Mouse (Mus musculus): ENCODE results near the gene Zfp296.

Zfp296 gene

DNA sequence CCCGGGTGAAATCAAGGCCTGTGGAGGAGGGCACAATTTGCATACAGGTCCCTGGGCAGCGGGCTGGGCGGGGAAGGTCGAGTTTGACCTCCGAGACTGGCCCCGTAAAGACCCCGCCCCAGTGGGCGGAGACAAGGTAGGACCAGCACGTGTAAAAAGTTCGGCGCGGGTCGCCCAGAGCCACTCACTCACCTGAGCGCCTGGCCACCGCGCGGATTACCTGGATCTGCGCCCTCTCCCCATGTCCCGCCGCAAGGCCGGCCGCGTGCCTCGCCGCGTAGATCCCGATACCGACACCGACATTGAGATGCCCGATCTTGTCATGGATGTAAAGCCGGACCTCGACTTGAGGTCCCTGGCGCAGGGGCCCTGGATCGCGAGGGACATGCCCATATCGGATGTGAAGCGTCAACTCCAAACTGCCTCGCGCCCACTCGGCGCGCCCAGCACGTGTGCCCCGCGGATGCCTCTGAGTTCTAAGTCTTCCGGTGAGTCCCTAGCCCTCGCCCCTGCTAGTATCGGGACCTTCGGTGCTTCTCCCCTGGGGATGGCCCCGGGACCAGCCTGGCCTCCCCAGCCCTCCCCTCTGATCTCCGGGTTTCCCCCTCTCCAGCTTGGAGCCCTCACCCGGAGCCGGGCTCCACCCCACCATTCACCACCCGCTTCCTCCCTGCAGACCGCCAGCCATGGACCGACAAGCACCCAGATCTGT lies at the start of gene Zfp296, which contains the start of gene Gemin7:
Gene Zfp296, plus strand, starts transcription at position 147 of the 712 bp plus-strand sequence.
Gene Gemin7, minus strand, starts transcription at position 455 of the 712 bp plus-strand sequence.
- DNase-seq (ENCODE audit: low spot score in 2 of 2) = no peak

DNA sequence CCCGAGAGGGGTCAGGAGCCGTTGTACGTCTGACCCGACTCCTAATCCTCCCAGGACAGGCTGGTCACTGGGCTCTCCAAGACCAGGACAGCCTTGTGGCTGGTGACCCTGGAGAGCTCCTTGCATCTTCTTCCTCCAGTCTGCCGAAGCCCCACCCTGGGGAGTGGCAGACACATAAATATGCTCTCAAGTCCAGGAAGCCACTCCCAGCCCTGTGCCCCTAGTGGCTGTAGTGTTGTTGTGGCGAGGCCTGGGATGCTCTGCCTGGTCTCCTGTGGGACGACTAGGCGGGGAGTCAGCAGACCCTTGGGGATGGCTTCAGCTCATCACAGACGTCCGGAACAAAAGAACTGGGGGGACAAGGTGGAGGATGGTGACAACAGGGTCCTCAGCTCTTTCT lies 46.0 kb upstream of the Zfp296 start:
- DNase-seq (ENCODE audit: low spot score in 2 of 2) = no peak

DNA sequence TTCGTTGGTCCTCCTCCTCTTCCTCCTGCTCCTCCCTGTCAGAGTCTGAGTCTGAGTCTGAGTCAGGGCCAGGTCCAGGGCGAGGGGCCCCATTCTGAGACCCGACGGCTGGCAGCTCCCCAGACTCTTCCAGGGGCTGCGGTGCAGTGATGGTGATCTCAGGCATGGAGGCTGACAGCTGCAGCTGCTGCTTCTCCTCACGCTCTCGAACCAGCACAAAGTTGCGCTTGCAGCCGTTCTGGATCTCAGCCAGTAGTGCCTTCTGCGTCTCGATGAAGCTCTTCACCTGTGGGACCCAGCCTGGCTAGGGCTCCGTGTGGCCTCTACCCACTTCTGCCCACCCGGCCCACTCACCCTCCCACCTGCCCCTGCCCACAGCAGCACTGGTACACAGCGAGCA lies 44.8 kb upstream of the Zfp296 start:
- DNase-seq (ENCODE audit: low spot score in 2 of 2) = no peak

GRCm38 (mm10) chr7:19534676-19535075 lies 42.4 kb upstream of the Zfp296 start:
- no peak for DNase-seq (ENCODE audit: low spot score in 2 of 2)

DNA sequence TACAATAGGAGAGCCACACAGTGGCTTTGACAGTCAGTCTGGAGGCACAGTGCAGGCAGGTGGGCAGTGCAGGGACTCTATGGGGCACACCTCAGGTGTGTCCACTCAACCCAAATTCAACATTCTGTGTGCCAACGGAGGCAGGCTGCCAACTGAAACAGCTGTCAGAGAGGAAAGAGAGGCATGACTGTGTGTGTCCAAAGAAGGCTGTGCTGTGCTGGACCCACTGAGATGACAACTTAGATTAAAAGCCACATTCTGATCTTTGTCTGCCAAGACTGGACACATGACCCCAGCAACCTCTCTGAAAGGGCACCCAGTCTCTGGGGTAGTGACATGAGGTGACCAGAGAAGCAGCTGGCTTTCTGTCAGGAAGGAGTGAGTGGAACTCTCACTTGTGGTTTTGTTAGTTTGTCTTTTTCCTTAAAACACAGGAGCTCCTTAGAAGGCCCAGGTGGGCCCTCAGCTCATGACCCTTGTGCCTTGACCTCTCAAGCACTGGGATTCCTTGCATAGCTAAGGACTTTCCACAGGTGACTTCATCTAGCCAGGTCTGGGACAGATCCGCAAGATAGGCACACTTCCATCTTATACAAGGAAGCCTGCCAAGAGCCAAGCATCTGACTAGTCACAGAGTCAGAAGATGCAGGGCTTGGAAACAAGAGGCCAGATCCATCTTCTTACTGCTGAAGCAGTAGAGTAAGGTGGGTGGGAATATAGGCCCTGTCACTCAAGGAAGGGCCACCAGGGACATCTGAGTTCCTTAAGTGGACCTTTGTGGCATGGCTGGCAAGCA lies 36.1 kb upstream of the Zfp296 start:
- no peak for DNase-seq (ENCODE audit: low spot score in 2 of 2)

GRCm38 (mm10) chr7:19541681-19542154 lies 35.4 kb upstream of the Zfp296 start:
- no peak for DNase-seq (ENCODE audit: low spot score in 2 of 2)

DNA sequence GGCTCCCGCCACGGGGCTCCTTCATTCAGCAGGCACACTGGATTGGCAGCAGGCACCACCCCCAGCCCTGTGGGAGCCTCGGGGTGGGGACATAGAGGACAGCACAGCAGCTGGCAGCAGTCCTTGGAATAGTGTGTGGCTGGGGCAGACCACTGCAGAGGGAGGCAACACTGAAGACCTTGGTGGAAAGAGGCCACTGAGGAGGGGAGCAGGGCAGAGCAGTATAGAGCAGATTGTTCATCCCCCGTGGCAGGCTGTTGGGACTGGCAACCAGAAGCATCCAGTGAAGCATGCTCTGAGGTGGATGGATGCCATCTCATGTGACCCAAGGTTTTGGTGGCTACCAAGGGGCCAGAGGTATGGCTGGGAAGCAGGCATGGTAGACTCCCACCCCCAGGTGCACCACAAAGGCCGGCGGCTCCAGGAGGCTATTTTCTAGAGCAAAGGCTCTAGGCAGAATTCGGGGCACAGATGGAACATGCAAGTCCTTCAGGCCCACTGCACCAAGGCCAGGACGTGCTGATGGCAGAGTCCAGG lies 34.9 kb upstream of the Zfp296 start:
- peak in 1 of 2 experiments; percentile 21 for DNase-seq (ENCODE audit: low spot score in 2 of 2)

- no peak for DNase-seq (ENCODE audit: low spot score in 2 of 2)
Observed at GRCm38 (mm10) chr7:19543584-19543983, 33.5 kb upstream of the Zfp296 start.

- DNase-seq (ENCODE audit: low spot score in 2 of 2) = no peak
Observed at GRCm38 (mm10) chr7:19546007-19546406, 31.1 kb upstream of the Zfp296 start.

DNA sequence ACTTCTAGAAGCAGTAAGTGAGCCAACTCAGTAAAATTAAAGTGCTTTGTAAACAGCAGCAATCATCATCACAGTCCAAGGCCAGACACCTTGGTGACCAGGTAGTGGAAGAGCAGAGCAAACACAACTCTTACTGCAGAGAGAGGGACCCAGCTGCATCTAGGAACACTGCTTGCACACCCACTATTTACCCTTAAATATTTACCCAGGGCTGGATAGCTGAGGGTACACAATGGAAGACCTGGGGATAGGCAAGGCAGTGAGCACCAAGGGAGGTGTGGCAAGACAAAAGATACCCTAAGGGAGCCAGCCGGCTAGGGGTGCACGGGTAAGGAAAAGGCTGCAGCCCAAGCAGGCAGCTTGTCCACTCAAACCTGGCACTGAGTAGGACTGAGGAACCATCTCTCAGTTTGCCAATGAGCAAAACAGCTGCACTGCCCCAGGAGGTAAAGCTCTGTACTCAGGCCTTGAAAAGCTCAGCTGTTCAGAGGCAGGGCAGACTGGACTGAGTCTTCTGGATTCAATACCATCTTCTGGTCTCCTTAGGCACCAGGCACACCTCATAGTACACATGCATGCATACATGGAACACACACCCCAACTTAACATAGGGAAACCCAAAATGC lies 29.6 kb upstream of the Zfp296 start:
- DNase-seq (ENCODE audit: low spot score in 2 of 2) = no peak

- no peak for DNase-seq (ENCODE audit: low spot score in 2 of 2)
Observed at GRCm38 (mm10) chr7:19549394-19549793, 27.7 kb upstream of the Zfp296 start.

- DNase-seq (ENCODE audit: low spot score in 2 of 2) = no peak
Observed at GRCm38 (mm10) chr7:19551634-19552033, 25.5 kb upstream of the Zfp296 start.

DNA sequence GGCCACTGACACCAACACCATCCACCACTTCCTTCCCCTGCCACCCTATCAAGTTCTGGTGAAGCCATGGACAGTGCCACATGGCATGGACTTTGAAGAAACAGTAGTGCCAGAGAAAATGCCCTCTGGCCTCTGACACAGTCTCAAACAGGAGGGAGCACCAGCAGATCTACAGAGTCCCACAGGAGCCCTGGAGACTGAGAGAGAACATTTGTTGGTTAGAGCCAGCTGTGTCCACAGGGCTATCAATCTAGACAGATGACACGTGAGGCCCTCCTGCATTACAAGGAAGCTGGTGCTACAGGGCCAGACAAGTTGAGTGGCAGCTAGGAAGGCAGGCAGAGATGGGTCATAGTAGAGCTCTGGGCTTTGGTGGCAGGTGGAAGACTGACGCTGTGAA lies 24.6 kb upstream of the Zfp296 start:
- no peak for DNase-seq (ENCODE audit: low spot score in 2 of 2)

GRCm38 (mm10) chr7:19554168-19554567 lies 22.9 kb upstream of the Zfp296 start:
- DNase-seq (ENCODE audit: low spot score in 2 of 2) = no peak

DNA sequence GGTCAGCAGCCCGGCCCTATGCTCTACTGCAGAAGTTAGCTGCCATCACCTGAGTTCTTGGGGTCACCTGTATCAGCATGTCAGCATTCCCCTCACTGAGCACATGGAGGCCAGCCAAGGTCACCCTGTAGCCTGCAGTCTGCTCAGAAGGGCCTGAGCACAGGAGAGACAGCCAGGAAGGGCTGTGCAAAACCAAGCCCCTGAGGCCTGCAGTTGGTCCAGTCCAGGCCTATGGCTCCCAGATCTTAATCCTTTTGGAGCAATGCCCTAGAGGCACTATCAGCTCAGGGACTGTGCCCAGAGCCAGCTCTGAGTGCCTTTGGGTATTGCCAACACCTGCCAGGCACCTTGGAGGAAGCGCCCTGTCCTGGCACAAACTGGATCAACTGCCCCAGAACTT lies 20.0 kb upstream of the Zfp296 start:
- no peak for DNase-seq (ENCODE audit: low spot score in 2 of 2)

DNA sequence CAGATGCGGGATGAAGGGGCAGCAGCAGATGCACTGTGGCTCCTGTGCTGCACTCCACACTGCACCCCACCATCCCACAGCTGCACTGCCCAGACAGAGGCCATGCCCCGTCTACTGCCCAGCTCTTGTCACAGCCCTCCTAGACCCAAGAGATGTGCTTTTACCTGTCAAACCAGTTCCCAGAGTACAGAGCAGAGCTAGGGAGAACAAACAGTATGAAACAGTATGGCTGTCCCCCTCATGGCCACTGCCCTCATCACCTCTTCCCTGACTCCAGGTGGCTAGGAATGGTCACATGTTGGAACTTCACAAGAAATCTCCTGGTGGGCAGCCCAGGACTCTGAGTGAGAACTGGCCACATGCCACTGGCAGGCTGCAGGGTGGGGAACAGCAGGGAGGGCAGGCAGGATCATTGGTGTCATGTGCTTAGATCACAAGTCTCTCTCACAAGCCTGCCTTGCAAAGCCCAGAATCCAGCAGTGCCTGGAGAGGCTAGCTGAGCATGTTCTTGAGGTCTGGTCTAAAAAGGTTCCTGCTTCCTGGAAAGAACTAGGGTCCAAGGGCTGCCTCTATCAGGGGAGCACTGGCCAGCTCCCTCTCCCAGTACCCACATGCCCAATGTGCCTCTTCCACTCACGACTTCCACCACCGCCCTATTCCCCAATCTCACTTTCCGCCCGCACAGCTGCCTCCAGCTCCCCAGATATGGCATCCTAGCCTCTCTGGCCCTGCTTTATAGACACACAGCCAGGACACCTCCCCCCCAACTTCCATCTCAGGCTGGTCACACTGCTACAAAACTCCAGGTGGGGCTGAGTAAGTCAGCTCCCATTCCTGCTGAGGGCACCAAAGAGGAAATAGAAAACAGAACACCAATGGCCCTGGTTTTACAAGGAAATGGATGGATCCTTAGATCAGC lies 18.8 kb upstream of the Zfp296 start:
- peak; percentile 25 to 45 for DNase-seq (ENCODE audit: low spot score in 2 of 2)

GRCm38 (mm10) chr7:19558965-19559364 lies 18.1 kb upstream of the Zfp296 start:
- no peak for DNase-seq (ENCODE audit: low spot score in 2 of 2)

- no peak for DNase-seq (ENCODE audit: low spot score in 2 of 2)
Observed at GRCm38 (mm10) chr7:19560491-19561260, 16.4 kb upstream of the Zfp296 start.

DNA sequence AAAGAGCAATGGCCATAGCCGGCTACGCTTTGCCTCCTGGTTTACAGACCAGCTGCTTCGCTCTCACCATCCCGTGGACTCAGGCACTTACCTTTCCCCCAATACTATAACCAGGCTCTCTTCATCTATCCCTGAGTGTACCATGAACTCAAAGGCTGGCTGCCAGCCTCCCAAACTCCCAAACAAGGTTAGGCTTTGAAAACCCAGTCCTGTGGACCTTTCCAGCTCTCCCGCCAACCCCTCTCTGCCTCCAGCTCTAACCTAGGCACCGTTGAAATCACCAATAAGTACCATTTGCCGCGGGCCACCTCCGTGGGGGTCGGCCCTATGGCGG lies 15.7 kb upstream of the Zfp296 start:
- DNase-seq (ENCODE audit: low spot score in 2 of 2) = no peak

Data from heart, adult 9 months (tissue).